Mouse (Mus musculus): ENCODE data around the gene St6galnac4. TPM values are rescaled to one million over a fixed set of nuclear protein-coding genes. Genes with fewer than 3 reads are reported as not detected.

The St6galnac4 gene
- polyA plus RNA-seq, 1 experiment, result 39.5 TPM

DNA sequence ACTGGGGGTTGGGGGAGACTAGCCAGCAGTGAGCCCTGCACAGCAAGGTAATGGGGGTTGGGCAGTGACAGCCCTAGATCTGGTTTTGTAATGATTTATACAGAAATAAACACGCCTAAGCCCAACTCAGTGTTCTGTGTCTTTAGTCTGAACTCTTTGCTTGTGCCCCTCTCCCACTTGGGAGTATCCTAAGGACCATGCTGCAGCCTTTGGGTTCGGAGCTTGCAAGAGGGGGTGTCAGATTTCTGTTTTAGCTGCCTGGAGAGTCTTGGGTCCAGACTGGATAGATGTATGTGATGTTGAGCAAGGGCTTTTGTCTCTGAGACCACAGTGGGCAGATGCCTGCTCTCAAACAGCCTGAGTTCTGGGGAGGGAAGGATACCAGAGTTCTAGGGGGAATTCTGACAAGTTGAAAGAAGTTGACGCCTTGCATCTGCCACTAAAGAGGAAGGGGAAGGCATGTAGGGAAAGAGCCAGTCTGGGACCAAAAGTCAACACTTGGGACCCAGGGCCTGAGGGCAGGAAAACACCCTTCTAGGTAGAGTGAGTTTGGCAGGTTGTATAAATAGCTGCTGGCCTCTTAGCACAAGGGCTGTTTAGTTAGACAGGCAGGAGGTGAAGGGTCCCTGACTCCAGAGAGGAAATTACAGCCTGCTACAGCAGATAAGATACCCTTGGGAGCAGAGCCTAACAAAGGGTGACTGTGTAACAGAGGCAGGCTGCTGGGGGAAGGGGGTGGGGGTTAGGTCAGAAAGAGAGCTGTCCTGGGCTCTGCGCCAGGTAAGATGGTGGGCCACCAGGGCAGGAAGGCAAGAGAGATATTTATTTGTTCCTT lies 34.0 kb downstream of the St6galnac4 start:
- Histone ChIP-seq H3K4me1 (ENCODE audit: control insufficient read depth, insufficient read depth, low read length) (peaks cover 17% of the 10 kb centered on the region), H3K4me3 (replicated peaks; ENCODE audit: extremely low read depth, low read depth, low read length) (no peak overlapping the region)
- no peak for DNase-seq
- no peak for TF ChIP-seq POLR2A (IDR thresholded peaks at IDR 0.05; ENCODE audit: borderline replicate concordance, extremely low read depth, low read depth, low read length)
- TF ChIP-seq CTCF (IDR thresholded peaks at IDR 0.05; ENCODE audit: insufficient read depth, low read length), result no peak
- WGBS, result 38% methylated on average over 4 of the region's 4 CpGs

DNA sequence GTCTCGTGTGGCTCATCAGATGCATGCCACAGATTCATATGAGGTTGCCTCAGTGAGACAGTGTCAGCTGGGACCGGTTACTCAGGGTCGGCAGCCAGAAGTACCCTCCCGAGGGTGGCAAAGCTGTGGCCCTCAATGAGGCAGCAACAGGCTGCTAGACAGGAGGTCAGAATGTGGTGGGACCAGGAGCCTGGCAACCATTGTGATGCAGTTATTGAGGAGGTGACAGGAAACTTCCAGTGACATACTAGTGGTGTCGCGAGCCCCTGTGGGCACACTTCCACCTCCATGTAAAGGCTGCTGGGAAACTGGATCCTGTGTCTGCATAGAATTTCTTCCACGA lies 34.6 kb downstream of the St6galnac4 start, which contains the start of gene Ak1:
Ak1 (plus strand) TSS at position 242 of the 343 bp plus-strand sequence.
- 18% methylated on average over 7 of the region's 7 CpGs for WGBS
- Histone ChIP-seq H3K4me1 (ENCODE audit: control insufficient read depth, insufficient read depth, low read length) (peaks cover 17% of the 10 kb centered on the region), H3K4me3 (replicated peaks; ENCODE audit: extremely low read depth, low read depth, low read length) (no peak within 1 kb of the TSS)
- DNase-seq, result no peak
- TF ChIP-seq CTCF (IDR thresholded peaks at IDR 0.05; ENCODE audit: insufficient read depth, low read length), result no peak
- TF ChIP-seq POLR2A (IDR thresholded peaks at IDR 0.05; ENCODE audit: borderline replicate concordance, extremely low read depth, low read depth, low read length), result no peak

DNA sequence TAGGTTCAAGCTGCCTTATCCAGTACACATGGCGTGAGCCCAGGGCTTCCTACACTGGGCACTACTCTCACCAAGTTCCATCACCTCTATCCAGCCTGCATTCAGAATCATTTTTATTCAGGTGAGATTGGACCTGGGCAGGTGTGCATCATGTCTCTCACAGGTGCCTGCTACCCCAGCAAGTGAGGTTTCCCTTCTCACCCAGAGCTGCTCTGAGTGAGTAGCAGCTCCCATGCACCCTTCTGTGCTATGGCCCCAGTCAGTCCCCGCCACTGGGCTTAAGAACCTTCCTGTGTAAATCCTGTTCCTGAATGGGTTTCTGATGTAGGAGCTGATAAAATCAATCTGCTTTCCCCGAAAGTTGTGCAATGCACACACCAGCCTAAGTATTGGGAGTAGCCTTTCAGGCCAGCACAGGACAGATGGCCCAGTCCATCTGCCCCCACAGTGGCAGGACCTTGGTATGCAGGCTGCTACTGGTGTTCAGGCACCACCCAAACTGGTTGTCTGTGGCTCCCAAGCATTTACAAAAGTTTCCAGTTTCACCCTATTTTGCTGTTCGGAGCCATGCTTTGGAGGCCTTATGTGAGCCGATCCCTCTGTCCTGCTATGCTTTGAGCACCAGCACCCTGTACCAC lies 37.3 kb downstream of the St6galnac4 start:
- Histone ChIP-seq H3K4me3 (replicated peaks; ENCODE audit: extremely low read depth, low read depth, low read length) (no peak overlapping the region), H3K4me1 (ENCODE audit: control insufficient read depth, insufficient read depth, low read length) (peaks cover 31% of the 10 kb centered on the region)
- 63% methylated on average over 5 of the region's 5 CpGs for WGBS
- DNase-seq, result no peak
- TF ChIP-seq POLR2A (IDR thresholded peaks at IDR 0.05; ENCODE audit: borderline replicate concordance, extremely low read depth, low read depth, low read length) (no peak), CTCF (IDR thresholded peaks at IDR 0.05; ENCODE audit: insufficient read depth, low read length) (no peak)

DNA sequence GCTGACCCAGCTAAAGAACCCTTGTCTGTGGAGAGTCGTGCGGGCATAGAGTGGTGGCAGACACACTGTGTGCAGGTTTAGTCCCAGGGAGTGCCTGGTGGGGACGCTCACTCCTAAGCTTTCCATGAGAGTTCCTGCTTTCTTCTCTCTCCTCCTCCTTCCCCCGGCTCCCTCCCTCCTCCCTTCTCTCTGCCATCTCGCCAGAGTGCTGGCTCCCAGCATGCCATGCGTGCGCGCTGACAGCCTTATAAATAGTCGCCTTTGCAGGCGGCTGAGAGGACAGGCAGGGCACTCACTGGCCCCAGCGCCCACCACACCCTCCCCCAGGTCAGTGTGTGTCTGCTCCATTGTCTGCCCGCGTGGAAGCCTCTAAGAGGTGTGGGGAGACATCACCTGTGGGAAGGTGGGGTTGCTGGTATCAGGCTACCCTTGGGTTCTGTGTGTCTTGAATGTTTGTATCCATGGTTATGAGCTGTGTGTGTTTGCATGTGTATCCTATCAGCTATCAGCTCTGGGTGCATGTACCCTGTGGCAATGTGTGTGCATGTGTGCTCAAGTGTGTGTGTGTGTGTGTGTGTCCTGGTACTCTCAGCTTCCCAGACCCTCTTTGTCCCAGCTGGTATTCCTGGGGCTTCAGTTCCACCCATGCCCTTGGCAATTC lies 38.4 kb downstream of the St6galnac4 start:
- Histone ChIP-seq H3K4me1 (ENCODE audit: control insufficient read depth, insufficient read depth, low read length) (peaks cover 36% of the 10 kb centered on the region), H3K4me3 (replicated peaks; ENCODE audit: extremely low read depth, low read depth, low read length) (peak overlapping the region; percentile 31)
- WGBS, result 11% methylated on average over 13 of the region's 13 CpGs
- peak; percentile 65 for DNase-seq
- TF ChIP-seq POLR2A (IDR thresholded peaks at IDR 0.05; ENCODE audit: borderline replicate concordance, extremely low read depth, low read depth, low read length) (no peak; the same call in 1 of the 2 replicates), CTCF (IDR thresholded peaks at IDR 0.05; ENCODE audit: insufficient read depth, low read length) (peak; percentile 19; the same call in 1 of the 2 replicates)

- Histone ChIP-seq H3K4me3 (replicated peaks; ENCODE audit: extremely low read depth, low read depth, low read length) (peak overlapping the region; percentile 17), H3K4me1 (ENCODE audit: control insufficient read depth, insufficient read depth, low read length) (peaks cover 36% of the 10 kb centered on the region)
- TF ChIP-seq CTCF (IDR thresholded peaks at IDR 0.05; ENCODE audit: insufficient read depth, low read length), result no peak
- no peak for TF ChIP-seq POLR2A (IDR thresholded peaks at IDR 0.05; ENCODE audit: borderline replicate concordance, extremely low read depth, low read depth, low read length)
- DNase-seq, result no peak
- WGBS, result 55% methylated on average over 5 of the region's 5 CpGs
These were observed 39.2 kb downstream of the St6galnac4 start for GRCm38 (mm10) chr2:32625873-32626694.

- no peak for DNase-seq
- no peak for TF ChIP-seq CTCF (IDR thresholded peaks at IDR 0.05; ENCODE audit: insufficient read depth, low read length)
- no peak for TF ChIP-seq POLR2A (IDR thresholded peaks at IDR 0.05; ENCODE audit: borderline replicate concordance, extremely low read depth, low read depth, low read length)
- H3K4me3 ChIP-seq (replicated peaks; ENCODE audit: extremely low read depth, low read depth, low read length), result no peak overlapping the region
These were observed 40.6 kb downstream of the St6galnac4 start for GRCm38 (mm10) chr2:32627266-32628043.

GRCm38 (mm10) chr2:32628044-32628550 lies 41.2 kb downstream of the St6galnac4 start:
- 68% methylated on average over 4 of the region's 4 CpGs for WGBS
- TF ChIP-seq CTCF (IDR thresholded peaks at IDR 0.05; ENCODE audit: insufficient read depth, low read length) (no peak), POLR2A (IDR thresholded peaks at IDR 0.05; ENCODE audit: borderline replicate concordance, extremely low read depth, low read depth, low read length) (no peak)
- peaks cover 33% of the 10 kb centered on the region for H3K4me1 ChIP-seq (ENCODE audit: control insufficient read depth, insufficient read depth, low read length)
- DNase-seq, result no peak
- H3K4me3 ChIP-seq (replicated peaks; ENCODE audit: extremely low read depth, low read depth, low read length), result peak overlapping the region; percentile 32

More at GRCm38 (mm10) chr2:32627266-32628043, 40.6 kb downstream of the St6galnac4 start:
- peaks cover 33% of the 10 kb centered on the region for H3K4me1 ChIP-seq (ENCODE audit: control insufficient read depth, insufficient read depth, low read length)
- WGBS, result 76% methylated on average over 20 of the region's 20 CpGs

- TF ChIP-seq CTCF (IDR thresholded peaks at IDR 0.05; ENCODE audit: insufficient read depth, low read length) (no peak), POLR2A (IDR thresholded peaks at IDR 0.05; ENCODE audit: borderline replicate concordance, extremely low read depth, low read depth, low read length) (peak; percentile 38; the same call in 1 of the 2 replicates)
- peaks cover 37% of the 10 kb centered on the region for H3K4me1 ChIP-seq (ENCODE audit: control insufficient read depth, insufficient read depth, low read length)
- DNase-seq, result peak; percentile 83
- H3K4me3 ChIP-seq (replicated peaks; ENCODE audit: extremely low read depth, low read depth, low read length), result peak overlapping the region; percentile 23
- 12% methylated on average over 5 of the region's 5 CpGs for WGBS
These were observed 41.8 kb downstream of the St6galnac4 start for GRCm38 (mm10) chr2:32628729-32629128.
